Mouse (Mus musculus) subcutaneous adipose tissue, adult 2 months (tissue): ENCODE data around the gene Arpc5. TPM values are rescaled to one million over a fixed set of nuclear protein-coding genes. Genes with fewer than 3 reads are reported as not detected.

Experiments
- polyA plus RNA-seq: library from polyadenylated mRNA; depleted of rRNA; stranded (reverse); fragments of >200 nt; gene quantifications from 2 replicates; pipeline ENCODE4 v1.2.3, GENCODE M21; 2012; ENCODE audit warnings: low replicate concordance; rRNA removed

Arpc5 gene
- 64.0 and 92.6 TPM in 2 replicates for polyA plus RNA-seq

DNA sequence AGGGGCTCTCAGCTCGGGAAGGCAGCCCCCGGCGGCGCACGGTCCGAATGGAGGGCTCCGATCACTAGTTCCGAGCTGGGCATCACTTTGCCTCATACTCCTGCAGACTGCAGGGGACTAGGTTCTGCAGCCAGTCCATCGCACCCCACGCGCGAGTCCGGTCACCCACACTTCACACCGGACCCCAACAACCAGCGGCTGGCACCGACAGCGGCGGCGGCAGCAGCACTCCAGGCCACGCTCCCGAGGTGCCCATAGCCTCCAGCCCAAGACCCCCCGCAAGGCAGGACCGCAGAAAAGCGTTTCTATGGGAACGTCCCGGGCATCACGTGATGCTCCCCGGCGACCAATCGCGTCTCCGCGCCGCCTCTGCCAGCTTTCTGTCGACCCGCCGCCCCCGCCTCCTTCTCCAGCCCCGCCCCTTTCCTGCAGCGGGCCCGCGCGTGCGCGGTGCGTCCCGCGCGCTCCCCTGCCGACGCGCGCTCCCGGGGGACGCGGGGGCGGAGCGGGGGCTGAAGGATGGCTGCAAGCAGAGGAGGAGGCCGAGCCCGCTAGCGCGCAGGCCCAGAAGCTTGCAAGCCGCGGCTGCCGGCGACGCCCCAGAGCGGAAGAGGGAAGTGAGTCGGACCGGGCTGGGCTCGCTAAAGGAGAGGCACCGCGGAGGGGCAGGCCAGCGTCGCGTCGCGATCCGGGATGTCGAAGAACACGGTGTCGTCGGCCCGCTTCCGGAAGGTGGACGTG, at the start of gene Arpc5, which contains the start of gene Rgl1:
Gene Arpc5 (plus strand): TSS at position 511 of the 741 bp plus-strand sequence.
Gene Rgl1 (minus strand): TSS at position 320 of the 741 bp plus-strand sequence.

GRCm38 (mm10) chr1:152750312-152750965, 15.9 kb upstream of the Arpc5 start, which contains the start of gene Apobec4:
Gene Apobec4 (plus strand): TSS chr1:152750551.

DNA sequence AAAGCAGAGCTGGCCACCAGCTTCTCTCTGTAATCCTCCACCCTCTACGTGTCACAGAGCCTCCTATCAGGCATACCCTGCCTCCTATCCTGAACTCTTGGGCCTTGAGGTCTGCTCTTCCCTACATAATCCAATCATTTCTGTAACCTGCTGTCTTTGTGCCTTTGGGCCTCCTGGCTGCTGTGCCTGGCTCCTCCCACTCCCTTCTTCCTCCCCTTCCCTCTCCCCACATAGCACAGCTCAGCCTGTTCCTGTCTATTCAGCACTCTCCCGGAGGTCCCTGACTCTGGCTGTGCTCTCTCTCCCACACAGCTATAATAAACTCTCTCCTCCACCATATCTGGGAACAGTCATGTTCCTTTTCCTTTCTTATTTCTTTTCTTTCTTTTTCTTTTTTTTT, 33.6 kb downstream of the Arpc5 start, which contains the start of gene Ncf2:
Gene Ncf2 (plus strand): TSS at position 298 of the 400 bp plus-strand sequence.

Other genes with a start within 250 kb of the Arpc5 start
- gene Apobec4, start 16.0 kb upstream of the Arpc5 start, polyA plus RNA-seq: not detected in 2 replicates
- gene Rgl1, start 191 bp upstream of the Arpc5 start, polyA plus RNA-seq: 26.0 and 52.4 TPM in 2 replicates
- 7.8 and 13.2 TPM in 2 replicates for gene Ncf2, start 33.7 kb downstream of the Arpc5 start, polyA plus RNA-seq
- gene Smg7, start 136.1 kb downstream of the Arpc5 start, polyA plus RNA-seq: 33.1 and 45.1 TPM in 2 replicates
- gene Nmnat2, start 188.5 kb downstream of the Arpc5 start, polyA plus RNA-seq: 1.8 and 2.0 TPM in 2 replicates